Mouse (Mus musculus): ENCODE results near the gene Fut4.

DNA sequence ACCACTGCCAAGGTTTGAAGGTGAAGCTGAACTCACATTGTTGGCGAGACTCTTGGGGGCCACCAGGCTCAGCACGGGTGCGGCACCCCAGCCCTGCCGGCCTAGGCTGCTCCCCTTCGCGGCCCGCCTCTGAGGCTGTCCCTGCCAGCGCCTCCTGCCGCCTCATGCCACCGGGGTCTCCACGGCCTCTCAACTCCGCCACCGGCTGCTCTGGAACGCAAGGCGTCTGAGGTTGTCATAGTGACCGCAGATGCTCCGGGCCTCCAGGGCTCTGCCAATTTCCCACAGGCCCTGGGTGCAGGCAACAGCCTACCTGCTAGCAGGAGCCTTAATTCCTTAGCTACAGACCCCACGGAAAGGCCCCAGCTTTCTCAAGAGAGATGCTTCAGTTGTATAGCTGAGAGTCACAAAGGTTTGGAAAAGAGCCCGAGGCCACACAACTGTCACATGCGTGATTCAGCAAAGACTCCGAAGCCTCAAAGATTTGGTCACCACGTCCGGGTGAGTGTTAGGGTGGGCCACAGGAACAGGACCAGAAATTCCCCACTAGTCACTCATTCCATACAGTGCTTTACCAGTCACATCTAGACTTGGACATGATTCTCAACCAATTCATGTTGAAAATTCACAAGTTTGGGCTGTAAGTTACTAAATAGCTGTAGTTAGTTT is 18.7 kb upstream of the Fut4 start, which contains the start of gene 1700012B09Rik:
- TF ChIP-seq CTCF (IDR thresholded peaks at IDR 0.05; ENCODE audit: insufficient read depth, low read depth, low read length): no peak
- TF ChIP-seq POLR2A (IDR thresholded peaks at IDR 0.05; ENCODE audit: insufficient read depth, low read depth, low read length): no peak

Measured in olfactory bulb, adult 2 months (tissue).